Mouse (Mus musculus) myocyte (in vitro differentiated cells): ENCODE measurements around the gene Cdc25b.

Experiments
- CEBPB ChIP-seq: IDR thresholded peaks from 2 replicates; pipeline ENCODE4 v1.6.1; 2011; ENCODE audit warnings: mild to moderate bottlenecking, moderate library complexity; ENCODE audit not compliant: poor library complexity, insufficient read depth, severe bottlenecking
- E2F4 ChIP-seq: IDR thresholded peaks from one replicate; pipeline ENCODE4 v1.6.1; 2011; ENCODE audit warnings: mild to moderate bottlenecking, control low read depth, moderate library complexity; ENCODE audit not compliant: insufficient read depth
- MAX ChIP-seq: IDR thresholded peaks from one replicate; pipeline ENCODE4 v1.6.1; 2011; ENCODE audit warnings: low read depth, mild to moderate bottlenecking, control low read depth
- POLR2A ChIP-seq: IDR thresholded peaks from one replicate; pipeline ENCODE4 v1.6.1; 2011; ENCODE audit warnings: low read depth, mild to moderate bottlenecking, control low read depth, moderate library complexity; ENCODE audit not compliant: insufficient read length
- POLR2AphosphoS2 ChIP-seq: IDR thresholded peaks from one replicate; pipeline ENCODE4 v1.6.1; 2011; ENCODE audit warnings: low read depth, control low read depth; ENCODE audit not compliant: insufficient read length
- REST ChIP-seq: IDR thresholded peaks from one replicate; pipeline ENCODE4 v1.6.1; 2011; ENCODE audit warnings: mild to moderate bottlenecking, control low read depth, moderate library complexity; ENCODE audit not compliant: insufficient read depth, insufficient read length
- TCF12 ChIP-seq: IDR thresholded peaks from one replicate; pipeline ENCODE4 v1.6.1; 2011; ENCODE audit warnings: mild to moderate bottlenecking, control low read depth; ENCODE audit not compliant: poor library complexity, insufficient read depth, severe bottlenecking
- TCF3 ChIP-seq: IDR thresholded peaks from one replicate; pipeline ENCODE4 v1.6.1; 2011; ENCODE audit warnings: low read depth, control low read depth; ENCODE audit not compliant: insufficient read length
- USF1 ChIP-seq: IDR thresholded peaks from one replicate; pipeline ENCODE4 v1.6.1; 2011; ENCODE audit warnings: low read depth, mild to moderate bottlenecking, control low read depth, moderate library complexity

DNA sequence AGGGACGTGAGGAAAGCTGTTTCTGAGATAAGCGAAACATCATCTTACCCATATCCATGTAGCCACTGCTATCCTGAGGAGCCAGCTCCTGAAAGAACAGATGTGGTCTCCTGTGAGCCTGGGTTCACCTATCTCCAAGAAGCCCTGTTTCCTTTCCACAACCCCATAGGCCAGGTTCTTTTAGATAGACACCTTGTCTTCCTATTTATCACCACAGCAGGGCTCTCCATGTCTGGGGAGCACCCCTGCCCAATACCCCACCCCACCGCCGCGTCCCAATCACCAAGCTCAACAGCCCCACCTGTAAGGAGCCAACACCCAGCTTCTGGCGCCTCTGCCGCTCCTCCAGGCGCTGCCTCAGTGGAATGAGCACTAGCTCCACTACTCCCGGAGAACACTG, 14.4 kb upstream of the Cdc25b start:
- TF ChIP-seq POLR2AphosphoS2, result no peak
- no peak for TF ChIP-seq TCF3
- no peak for TF ChIP-seq USF1
- no peak for TF ChIP-seq POLR2A
- no peak for TF ChIP-seq CEBPB
- TF ChIP-seq MAX, result no peak
- TF ChIP-seq TCF12, result no peak
- no peak for TF ChIP-seq E2F4
- no peak for TF ChIP-seq REST
